ENCODE assay signal across 8 mouse cellular contexts in genomic region chr5:142816031-142816810, GRCm38 (mm10). TPM values are rescaled to one million over a fixed set of nuclear protein-coding genes. Genes with fewer than 3 reads are reported as not detected.
DNase-seq lines count a peak whose midpoint lies in the region; ATAC-seq and TF ChIP-seq lines count a peak whose summit lies in the region.

No protein-coding gene starts in this region.

- H3K9me3 ChIP-seq in forebrain, embryonic 15.5 days: no peaks in the 10 kb centered on the region
- H3K9me3 ChIP-seq in hindbrain, embryonic 11.5 days (ENCODE audit: control insufficient read depth, low read length): no peaks in the 10 kb centered on the region

- ATAC-seq in forebrain, embryonic 15.5 days (replicated peaks): no peak
- no peak for ATAC-seq in hindbrain, embryonic 11.5 days (ENCODE audit: low FRiP score)
- ATAC-seq in monocyte, adult 5-6 weeks (replicated peaks; ENCODE audit: insufficient number of reproducible peaks, low FRiP score, low TSS enrichment, poor library complexity, severe bottlenecking): no peak

- WGBS in forebrain, embryonic 15.5 days: under 1% methylated on average over 39 of the region's 39 CpGs
- under 1% methylated on average over 39 of the region's 39 CpGs for WGBS in hindbrain, embryonic 11.5 days

- H3K4me2 ChIP-seq in forebrain, embryonic 15.5 days (replicated peaks): peak overlapping the region; percentile 95
- peak overlapping the region; percentile 95 for H3K4me2 ChIP-seq in hindbrain, embryonic 11.5 days (replicated peaks; ENCODE audit: low read depth, low read length)

- peak overlapping the region; percentile 100 for H3K9ac ChIP-seq in forebrain, embryonic 15.5 days (replicated peaks)
- H3K9ac ChIP-seq in hindbrain, embryonic 11.5 days (ENCODE audit: low read depth, low read length): peak overlapping the region; percentile 100

- peak overlapping the region; percentile 100 for H3K27ac ChIP-seq in forebrain, embryonic 15.5 days (replicated peaks)
- H3K27ac ChIP-seq in hindbrain, embryonic 11.5 days (ENCODE audit: low read depth, low read length): peak overlapping the region; percentile 100

- TF ChIP-seq CTCF in brain, embryonic 14.5 days (IDR thresholded peaks at IDR 0.05; ENCODE audit: borderline replicate concordance, extremely low read depth, insufficient read depth, insufficient read length): no peak

- peak; percentile 64 for DNase-seq in Muller cell, postnatal 12 days (ENCODE audit: inconsistent ontology term)
- peak; percentile 50 for DNase-seq in brain, embryonic 14.5 days (ENCODE audit: low read depth)
- peak; percentile 75 for DNase-seq in hindbrain, embryonic 11.5 days (ENCODE audit: low spot score)
- peak; percentile 42 to 55 for DNase-seq in layer of hippocampus, postnatal 14 days (ENCODE audit: low spot score in 2 of 2)
- peak; percentile 79 for DNase-seq in lung, postnatal 36 days
- peak; percentile 35 for DNase-seq in right cerebral cortex, postnatal 4 days

- no peaks in the 10 kb centered on the region for H3K27me3 ChIP-seq in forebrain, embryonic 15.5 days
- H3K27me3 ChIP-seq in hindbrain, embryonic 11.5 days (ENCODE audit: control insufficient read depth, insufficient read depth, low read length): no peaks in the 10 kb centered on the region

- peaks cover 22% of the 10 kb centered on the region for H3K4me1 ChIP-seq in forebrain, embryonic 15.5 days
- peaks cover 12% of the 10 kb centered on the region for H3K4me1 ChIP-seq in hindbrain, embryonic 11.5 days (replicated peaks; ENCODE audit: control insufficient read depth, insufficient read depth, low read length)

- no peaks in the 10 kb centered on the region for H3K36me3 ChIP-seq in forebrain, embryonic 15.5 days
- no peaks in the 10 kb centered on the region for H3K36me3 ChIP-seq in hindbrain, embryonic 11.5 days (ENCODE audit: control insufficient read depth, insufficient read depth, low read length)

- TF ChIP-seq POLR2A in brain, embryonic 14.5 days (IDR thresholded peaks at IDR 0.05; ENCODE audit: borderline replicate concordance, extremely low read depth, insufficient read depth, insufficient read length, poor library complexity, severe bottlenecking): no peak

- H3K4me3 ChIP-seq in forebrain, embryonic 15.5 days: peak overlapping the region; percentile 87
- peak overlapping the region; percentile 99 for H3K4me3 ChIP-seq in hindbrain, embryonic 11.5 days (ENCODE audit: low read depth, low read length)

RNA-seq across cellular contexts. Expression of gene Tnrc18, which starts 1.2 kb away (rescaled TPM):
- polyA plus RNA-seq in brain, embryonic 14.5 days (2012; rRNA removed): 66.0 and 101 TPM in 2 replicates
- polyA plus RNA-seq in forebrain, embryonic 15.5 days (2015; fragmentation: Nextera tagmentation; extraction: Ambion mirVana): 45.9 and 48.3 TPM in 2 replicates
- polyA plus RNA-seq in hindbrain, embryonic 11.5 days (2014; fragmentation: Nextera tagmentation; extraction: Ambion mirVana): 30.7 and 44.0 TPM in 2 replicates
- 100 to 1,000 TPM; 172 to 184 TPM for total RNA-seq in layer of hippocampus, postnatal 14 days (2021)
- 10.9 to 48.5 TPM (median 22.5 TPM) in 3 replicates for total RNA-seq in monocyte, adult 5-6 weeks (2017)
